Comparison of ENCODE assay signal across 1 mouse cellular context in genomic region chr17:29067847-29068246, GRCm38 (mm10).
TF ChIP-seq lines count a peak whose summit lies in the region.

No protein-coding gene starts in this region.

TF ChIP-seq in CH12.LX, 34 proteins besides CTCF, POLR2A, EP300 and RAD21 (continued from another document):
- TF ChIP-seq RCOR1 (conservative IDR thresholded peaks at IDR 0.05; ENCODE audit: low read depth, low read length): no peak
- TF ChIP-seq TBP (conservative IDR thresholded peaks at IDR 0.05; ENCODE audit: low read depth, low read length): 0 out of 2 replicates have a peak, but pooled peaks have one; percentile 5
- TF ChIP-seq KAT2A (IDR thresholded peaks at IDR 0.05; ENCODE audit: insufficient replicate concordance, low read length): no peak
- peak; percentile 55 for TF ChIP-seq ETS1 (conservative IDR thresholded peaks at IDR 0.05; ENCODE audit: low read depth, low read length)
- TF ChIP-seq SIN3A (IDR thresholded peaks at IDR 0.05; ENCODE audit: low read length): peak; percentile 75
- no peak for TF ChIP-seq TCF12 (IDR thresholded peaks at IDR 0.05; ENCODE audit: low read depth, low read length)
